Mouse (Mus musculus): ENCODE measurements at regions not wholly inside any gene's neighbourhood (a gene's known extent, or its start where the extent isn't known, plus 50 kb on each side); places are given as distances from the start of the nearest gene placed in this dataset.

DNA sequence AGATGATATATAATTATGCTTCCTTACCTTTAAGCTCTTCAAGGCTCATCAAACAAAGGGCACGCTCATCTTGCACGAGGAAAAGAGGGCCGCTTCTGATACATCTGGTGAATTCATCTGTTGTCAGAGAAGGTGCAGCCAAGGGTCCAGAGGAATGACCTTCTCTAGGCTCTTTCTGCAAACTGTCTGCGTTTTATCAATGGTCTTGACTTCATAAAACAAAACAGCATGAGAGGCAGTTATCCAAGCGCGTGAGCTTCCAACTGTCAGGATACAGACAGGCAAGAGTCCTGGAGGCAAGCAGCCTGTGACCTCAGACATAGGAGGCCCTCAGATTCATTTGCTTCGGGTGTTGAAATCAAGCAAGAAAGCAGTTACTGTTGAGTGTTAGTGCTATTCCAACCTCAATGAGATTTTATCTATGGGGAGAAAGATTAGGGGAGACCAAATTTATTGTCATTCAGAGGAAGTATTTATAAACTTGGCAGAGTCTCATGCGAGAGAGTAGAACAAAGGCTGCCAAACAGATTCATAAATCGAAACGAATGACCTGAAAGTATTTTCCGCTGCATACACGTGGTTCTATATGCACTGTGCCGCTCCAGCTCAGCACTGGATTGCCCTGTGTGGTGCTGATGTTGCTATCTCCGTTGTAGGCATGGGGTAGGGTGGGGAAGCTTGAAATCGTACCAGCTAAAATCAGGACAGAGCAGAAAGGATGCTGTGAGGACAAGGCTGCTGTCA lies 107.2 kb upstream of the Vangl1 start:
- DNase-seq: no peak

- no peak for DNase-seq
These were observed 105.8 kb upstream of the Vangl1 start for GRCm38 (mm10) chr3:102310243-102310642.

- peak; percentile 56 to 76 for DNase-seq
These were observed 105.3 kb upstream of the Vangl1 start for GRCm38 (mm10) chr3:102309756-102310155.

- no peak for DNase-seq
These were observed 103.2 kb upstream of the Vangl1 start for GRCm38 (mm10) chr3:102307656-102308055.

DNA sequence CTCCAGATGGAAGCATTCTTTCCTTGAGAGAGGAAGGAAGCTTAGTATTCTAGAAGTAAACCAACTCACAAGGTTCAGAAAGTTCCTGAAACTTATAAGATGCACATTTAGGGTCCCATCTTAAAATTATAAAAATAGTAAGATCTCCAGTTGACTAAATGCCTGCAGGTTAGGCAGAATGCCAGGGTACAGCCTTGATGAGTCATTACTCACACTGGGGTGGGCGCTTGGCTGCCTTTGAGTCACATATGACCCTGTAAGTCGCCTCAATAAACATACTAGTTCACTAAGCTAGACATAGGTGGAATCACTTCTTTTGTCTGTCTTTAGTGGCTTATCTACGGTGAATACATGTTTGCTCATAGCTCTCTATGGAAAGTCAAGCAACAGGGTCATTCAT lies 87.9 kb upstream of the Vangl1 start:
- no peak for DNase-seq

GRCm38 (mm10) chr3:102281983-102282382 lies 77.5 kb upstream of the Vangl1 start:
- no peak for DNase-seq

DNA sequence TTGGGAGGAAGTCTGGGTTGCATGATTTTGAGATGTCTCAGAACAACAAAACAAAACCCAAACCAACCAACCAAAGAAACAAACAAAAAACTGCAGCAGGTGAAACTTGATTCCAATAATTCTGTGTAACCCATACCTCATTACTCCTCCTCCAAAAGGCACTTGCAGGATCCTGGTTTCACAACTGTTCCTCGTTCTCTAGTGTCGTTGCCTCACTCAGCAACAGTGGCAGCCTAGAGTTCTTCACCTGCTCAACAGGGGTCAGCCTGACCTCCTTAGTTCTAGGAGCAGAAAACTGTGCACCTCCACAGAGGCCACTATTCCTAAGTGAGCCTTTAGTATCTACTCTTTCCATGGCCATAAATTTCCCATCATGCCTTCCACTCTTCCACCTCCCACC lies 72.3 kb upstream of the Vangl1 start:
- DNase-seq: no peak

DNA sequence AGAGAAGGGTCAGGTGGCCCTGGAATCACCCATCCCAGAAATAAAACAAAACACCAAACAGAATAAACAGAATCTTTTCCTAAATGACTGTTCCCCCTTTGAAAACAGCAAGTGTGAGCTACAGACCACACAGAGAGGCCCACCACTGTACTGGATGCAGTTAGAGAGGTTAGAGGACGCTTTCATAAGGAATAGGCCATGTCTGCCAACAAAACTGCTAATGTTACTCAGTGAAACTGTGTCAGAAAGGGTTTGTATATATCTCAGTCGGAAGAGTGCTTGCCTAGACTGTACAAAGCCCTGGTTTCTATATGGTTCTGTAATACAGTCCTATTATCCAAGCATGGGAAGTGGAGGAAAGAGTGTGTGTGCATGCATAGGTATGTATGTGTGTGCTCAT lies 71.8 kb upstream of the Vangl1 start:
- no peak for DNase-seq

DNA sequence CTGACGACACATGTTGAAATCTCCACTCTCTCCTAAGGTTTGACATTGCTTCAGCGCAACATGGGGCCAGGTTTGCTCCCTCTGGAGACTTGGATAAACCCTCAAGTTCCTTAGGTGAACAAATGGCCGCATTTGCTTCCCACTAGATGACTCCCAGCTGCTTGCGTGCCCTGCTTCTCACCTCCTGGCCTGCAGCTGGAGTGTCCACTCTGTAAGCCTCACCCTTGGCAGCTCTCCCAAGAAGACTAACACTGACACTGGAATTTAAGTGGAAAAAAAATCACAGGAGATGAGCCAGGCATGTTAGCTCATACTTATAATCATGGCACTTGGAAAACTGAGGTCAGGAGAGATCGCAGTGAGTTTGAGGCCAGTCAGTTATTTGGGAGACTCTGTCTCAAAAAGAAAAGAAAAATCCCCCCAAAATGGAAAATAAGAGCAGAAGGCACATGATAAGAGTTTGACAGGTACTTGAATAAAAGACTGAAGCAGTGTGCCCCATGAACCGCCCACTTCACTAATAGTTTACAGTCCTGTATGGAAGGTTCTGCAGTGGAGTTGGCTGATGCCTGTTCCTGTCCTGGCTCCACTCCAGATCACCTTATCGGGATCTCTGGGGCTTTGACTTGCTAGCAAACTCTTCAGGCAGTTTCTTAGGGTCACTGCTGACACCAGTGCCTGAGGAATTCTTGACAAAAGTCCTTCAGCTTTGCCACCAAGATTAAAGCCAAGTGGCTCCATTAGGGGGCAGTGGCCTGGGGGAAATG lies 70.9 kb upstream of the Vangl1 start:
- no peak for DNase-seq

GRCm38 (mm10) chr3:102270779-102271178 lies 66.3 kb upstream of the Vangl1 start:
- DNase-seq: no peak

- DNase-seq: no peak
These were observed 65.8 kb upstream of the Vangl1 start for GRCm38 (mm10) chr3:102270257-102270656.

DNA sequence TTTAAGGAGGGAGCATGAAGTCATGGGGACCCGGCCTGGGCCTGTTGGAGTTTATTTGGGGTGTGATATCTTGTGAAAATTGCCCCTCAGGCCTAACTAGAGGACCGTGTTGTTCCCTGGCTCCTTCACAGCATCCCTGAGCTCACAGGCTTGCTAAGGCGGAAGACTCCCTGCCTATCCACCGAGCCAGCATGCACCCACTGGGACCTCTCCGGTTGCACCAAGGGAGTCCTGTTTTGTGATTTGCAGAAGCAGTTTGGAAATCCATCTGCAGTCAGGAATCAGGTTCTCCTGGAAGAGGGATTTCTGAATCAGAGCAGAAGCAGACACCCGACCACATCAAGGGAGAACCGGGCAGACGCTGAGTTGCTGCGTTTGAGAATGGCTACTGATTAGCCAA lies 61.6 kb upstream of the Vangl1 start:
- DNase-seq: no peak

DNA sequence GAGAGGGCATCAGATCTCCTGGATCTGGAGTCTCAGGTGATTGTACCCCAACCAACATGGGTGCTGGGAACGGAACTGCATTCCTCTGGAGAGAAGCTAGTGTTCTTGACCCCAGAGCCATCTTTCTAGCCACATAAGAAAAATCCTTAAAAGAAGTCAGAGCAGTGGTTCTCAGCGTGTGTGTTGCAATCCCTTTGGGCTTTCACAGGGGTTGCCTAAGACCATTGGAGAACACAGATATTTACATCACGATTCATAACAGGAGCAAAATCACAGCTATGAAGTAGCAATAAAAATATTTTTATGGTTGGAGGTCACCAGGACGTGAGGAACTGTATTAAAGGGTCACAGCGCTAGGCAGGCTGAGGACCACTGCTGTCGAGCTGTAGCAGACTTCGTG lies 60.7 kb upstream of the Vangl1 start:
- no peak for DNase-seq

DNA sequence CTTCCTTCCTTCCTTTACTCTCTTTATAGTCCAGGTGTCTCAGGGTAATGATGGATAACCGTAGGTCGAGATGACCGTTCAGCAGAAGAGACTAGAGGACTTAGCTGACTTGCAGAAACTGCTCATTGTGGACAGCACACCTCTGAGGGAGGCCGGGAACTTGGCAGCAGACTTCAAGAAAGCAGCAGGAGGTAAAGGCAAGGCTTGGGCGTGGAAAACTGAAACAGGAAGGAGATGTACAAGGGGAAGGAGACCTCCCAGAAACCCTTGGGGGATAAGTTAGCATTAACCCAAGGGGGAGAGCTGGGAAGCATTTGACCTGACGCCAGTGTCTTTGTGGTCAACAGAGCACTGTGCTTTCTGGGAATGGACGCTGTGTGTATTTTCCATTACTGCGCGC lies 58.8 kb upstream of the Vangl1 start:
- no peak for DNase-seq

DNA sequence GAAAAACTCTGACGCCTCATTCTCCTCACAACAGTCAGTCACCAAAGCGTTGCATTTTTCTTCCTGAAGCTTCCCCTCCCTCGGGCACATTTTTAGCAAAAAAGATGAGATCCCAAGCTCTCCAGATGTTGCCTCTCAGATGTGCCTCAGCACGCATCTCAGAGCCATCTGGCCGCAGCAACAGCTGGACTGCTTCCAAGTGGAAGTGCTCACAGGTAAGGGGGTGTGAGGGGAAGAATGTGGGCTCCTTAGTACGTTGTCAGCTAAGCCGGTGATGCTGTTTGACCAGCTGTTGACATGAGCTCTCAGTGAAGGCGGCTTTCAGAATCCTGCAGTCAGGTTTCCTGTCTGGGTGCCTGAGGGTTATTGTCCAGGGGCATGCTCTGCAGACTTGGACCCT lies 58.2 kb upstream of the Vangl1 start:
- no peak for DNase-seq

- no peak for DNase-seq
These were observed 57.0 kb upstream of the Vangl1 start for GRCm38 (mm10) chr3:102261517-102261916.

Data from cerebellum, postnatal 25 days (tissue).